In genomic region chr4:140217934-140218333, GRCm38 (mm10) we compare ENCODE assay signal across 13 mouse cellular contexts. TPM values are rescaled to one million over a fixed set of nuclear protein-coding genes. Genes with fewer than 3 reads are reported as not detected.
DNase-seq lines count a peak whose midpoint lies in the region; ATAC-seq and TF ChIP-seq lines count a peak whose summit lies in the region.
"Had no signal": no experiment of that assay in that cellular context is flagged by ENCODE, and none has a peak within 500 bp of the region (broad histone marks: within the 10 kb centered on the region; RNA-seq: fewer than 3 reads in every experiment).

No protein-coding gene starts in this region.

- H3K9ac ChIP-seq in hindbrain, embryonic 12.5 days, result no peak overlapping the region
- no peak overlapping the region; the same call in 1 of the 2 replicates for H3K9ac ChIP-seq in midbrain, embryonic 14.5 days (replicated peaks; ENCODE audit: low read length)
- no peak overlapping the region for H3K9ac ChIP-seq in liver, postnatal 0 days (replicated peaks)
- no peak overlapping the region for H3K9ac ChIP-seq in lung, postnatal 0 days (replicated peaks; ENCODE audit: low read depth)
- H3K9ac ChIP-seq: limb, embryonic 12.5 days had no signal

- H3K4me3 ChIP-seq in forebrain, embryonic 10.5 days, result no peak overlapping the region
- no peak overlapping the region for H3K4me3 ChIP-seq in hindbrain, embryonic 12.5 days
- no peak overlapping the region for H3K4me3 ChIP-seq in midbrain, embryonic 14.5 days (replicated peaks; ENCODE audit: low read depth, low read length)
- no peak overlapping the region for H3K4me3 ChIP-seq in liver, postnatal 0 days (ENCODE audit: low read depth, low read length)
- H3K4me3 ChIP-seq in lung, postnatal 0 days (ENCODE audit: low read depth, low read length), result no peak overlapping the region
- H3K4me3 ChIP-seq: limb, embryonic 12.5 days had no signal

- TF ChIP-seq EP300 in liver, postnatal 0 days (IDR thresholded peaks at IDR 0.05; ENCODE audit: low read depth), result no peak
- TF ChIP-seq EP300 in lung, postnatal 0 days (IDR thresholded peaks at IDR 0.05), result no peak

- ATAC-seq in hindbrain, embryonic 12.5 days (ENCODE audit: low FRiP score), result peak; percentile 46
- ATAC-seq in midbrain, embryonic 14.5 days (ENCODE audit: low FRiP score, low TSS enrichment), result no peak; the same call in 1 of the 2 replicates
- ATAC-seq in liver, postnatal 0 days, result no peak
- no peak for ATAC-seq in lung, postnatal 0 days

- H3K9me3 ChIP-seq in forebrain, embryonic 10.5 days, result no peaks in the 10 kb centered on the region
- no peaks in the 10 kb centered on the region for H3K9me3 ChIP-seq in hindbrain, embryonic 12.5 days (replicated peaks)
- H3K9me3 ChIP-seq in midbrain, embryonic 14.5 days (ENCODE audit: control insufficient read depth, low read length), result no peaks in the 10 kb centered on the region
- H3K9me3 ChIP-seq in liver, postnatal 0 days (ENCODE audit: low read length), result no peaks in the 10 kb centered on the region
- H3K9me3 ChIP-seq in lung, postnatal 0 days (ENCODE audit: low read length), result no peaks in the 10 kb centered on the region
- H3K9me3 ChIP-seq: limb, embryonic 12.5 days had no signal

- peaks cover 78% of the 10 kb centered on the region for H3K4me1 ChIP-seq in forebrain, embryonic 10.5 days
- H3K4me1 ChIP-seq in hindbrain, embryonic 12.5 days, result peaks cover 66% of the 10 kb centered on the region
- H3K4me1 ChIP-seq in midbrain, embryonic 14.5 days (ENCODE audit: control insufficient read depth, insufficient read depth, low read length), result peaks cover 49% of the 10 kb centered on the region
- H3K4me1 ChIP-seq in liver, postnatal 0 days (ENCODE audit: insufficient read depth), result no peaks in the 10 kb centered on the region
- no peaks in the 10 kb centered on the region for H3K4me1 ChIP-seq in lung, postnatal 0 days (ENCODE audit: insufficient read depth, low read depth, low read length)

- peak; percentile 65 to 73 for DNase-seq in cerebellum, postnatal 10 days
- no peak for DNase-seq in cerebellum, adult 11-12 months
- no peak for DNase-seq in forebrain, embryonic 10.5 days (ENCODE audit: extremely low spot score, low spot score)
- DNase-seq in midbrain, embryonic 14.5 days, result peak; percentile 67
- DNase-seq in testis, postnatal 10 days (ENCODE audit: low spot score), result no peak
- DNase-seq in liver, postnatal 0 days, result no peak
- no peak for DNase-seq in lung, postnatal 0 days (ENCODE audit: low spot score)
- DNase-seq: cerebellum, adult 8-10 months; lung, adult 18-20 months; right cerebral cortex, adult 18-20 months had no signal

- 80% methylated on average over 8 of the region's 8 CpGs for WGBS in forebrain, embryonic 10.5 days
- WGBS in hindbrain, embryonic 12.5 days, result 51% methylated on average over 8 of the region's 8 CpGs
- WGBS in midbrain, embryonic 14.5 days, result 34% methylated on average over 8 of the region's 8 CpGs
- WGBS in liver, postnatal 0 days (ENCODE audit: insufficient replicate concordance), result 79% methylated on average over 8 of the region's 8 CpGs
- WGBS in lung, postnatal 0 days, result 78% methylated on average over 8 of the region's 8 CpGs

- no peaks in the 10 kb centered on the region for H3K36me3 ChIP-seq in forebrain, embryonic 10.5 days (replicated peaks)
- no peaks in the 10 kb centered on the region for H3K36me3 ChIP-seq in hindbrain, embryonic 12.5 days
- no peaks in the 10 kb centered on the region for H3K36me3 ChIP-seq in midbrain, embryonic 14.5 days (ENCODE audit: control insufficient read depth, insufficient read depth, low read length)
- no peaks in the 10 kb centered on the region for H3K36me3 ChIP-seq in liver, postnatal 0 days (replicated peaks; ENCODE audit: insufficient read depth, low read length)
- no peaks in the 10 kb centered on the region for H3K36me3 ChIP-seq in lung, postnatal 0 days (ENCODE audit: insufficient read depth, low read length)
- H3K36me3 ChIP-seq: limb, embryonic 12.5 days had no signal

- H3K4me2 ChIP-seq in hindbrain, embryonic 12.5 days (replicated peaks), result no peak overlapping the region
- H3K4me2 ChIP-seq in midbrain, embryonic 14.5 days (ENCODE audit: low read length), result no peak overlapping the region
- H3K4me2 ChIP-seq in liver, postnatal 0 days (ENCODE audit: low read depth, low read length), result no peak overlapping the region
- H3K4me2 ChIP-seq in lung, postnatal 0 days (replicated peaks; ENCODE audit: low read depth, low read length), result no peak overlapping the region
- H3K4me2 ChIP-seq: heart, embryonic 11.5 days; limb, embryonic 12.5 days had no signal

- peak overlapping the region; percentile 78 for H3K27ac ChIP-seq in forebrain, embryonic 10.5 days
- peak overlapping the region; percentile 84 for H3K27ac ChIP-seq in hindbrain, embryonic 12.5 days
- peak overlapping the region; percentile 68 for H3K27ac ChIP-seq in midbrain, embryonic 14.5 days (replicated peaks; ENCODE audit: low read depth, low read length)
- no peak overlapping the region for H3K27ac ChIP-seq in liver, postnatal 0 days (ENCODE audit: low read depth)
- H3K27ac ChIP-seq in lung, postnatal 0 days (ENCODE audit: low read length), result no peak overlapping the region
- H3K27ac ChIP-seq: limb, embryonic 12.5 days had no signal

- H3K27me3 ChIP-seq in forebrain, embryonic 10.5 days (ENCODE audit: poor library complexity, severe bottlenecking), result peaks cover 39% of the 10 kb centered on the region
- 0 out of 2 replicates have a peak, but pooled peaks cover 3% of the 10 kb centered on the region for H3K27me3 ChIP-seq in hindbrain, embryonic 12.5 days
- H3K27me3 ChIP-seq in midbrain, embryonic 14.5 days (ENCODE audit: control insufficient read depth, insufficient read depth, low read length), result no peaks in the 10 kb centered on the region
- 0 out of 2 replicates have a peak, but pooled peaks cover under 1% of the 10 kb centered on the region for H3K27me3 ChIP-seq in liver, postnatal 0 days (ENCODE audit: insufficient read depth, low read length)
- no peaks in the 10 kb centered on the region for H3K27me3 ChIP-seq in lung, postnatal 0 days (replicated peaks; ENCODE audit: insufficient read depth, low read length)

- TF ChIP-seq CTCF in liver, postnatal 0 days (IDR thresholded peaks at IDR 0.05; ENCODE audit: low read depth), result no peak
- TF ChIP-seq CTCF in lung, postnatal 0 days (IDR thresholded peaks at IDR 0.05), result no peak

RNA-seq across cellular contexts. Expression of gene Igsf21, which starts 28.6 kb away (rescaled TPM):
- polyA plus RNA-seq in forebrain, embryonic 10.5 days (2016; fragmentation: Nextera tagmentation; extraction: Ambion mirVana), result 3.8 and 4.6 TPM in 2 replicates
- polyA plus RNA-seq in hindbrain, embryonic 12.5 days (2016; fragmentation: Nextera tagmentation; extraction: Ambion mirVana), result 14.7 and 15.0 TPM in 2 replicates
- polyA plus RNA-seq in midbrain, embryonic 14.5 days (2014; fragmentation: Nextera tagmentation; extraction: Ambion mirVana), result 64.9 and 77.6 TPM in 2 replicates
- 0.05 TPM in 1 of 2 replicates, not detected in the other for polyA plus RNA-seq in liver, postnatal 0 days (2015; fragmentation: Nextera tagmentation; extraction: Ambion mirVana)
- 0.13 and 0.26 TPM in 2 replicates for polyA plus RNA-seq in lung, postnatal 0 days (2015; fragmentation: Nextera tagmentation; extraction: Ambion mirVana)
- polyA plus RNA-seq: limb, embryonic 12.5 days had no signal

Comparison
In these comparisons a context has a peak if more than half of its experiments do, and no peak if none do; other contexts are left out.
1. DNase-seq: peak in cerebellum, postnatal 10 days (2 of 2) and midbrain, embryonic 14.5 days (single experiment); none in cerebellum, adult 11-12 months (single experiment), forebrain, embryonic 10.5 days (single experiment), testis, postnatal 10 days (single experiment), liver, postnatal 0 days (single experiment) and lung, postnatal 0 days (single experiment).
2. H3K27ac ChIP-seq: peak in forebrain, embryonic 10.5 days (single experiment), hindbrain, embryonic 12.5 days (single experiment) and midbrain, embryonic 14.5 days (single experiment); none in liver, postnatal 0 days (single experiment) and lung, postnatal 0 days (single experiment).